Mouse (Mus musculus): ENCODE data around the gene Itgb3bp.

DNA sequence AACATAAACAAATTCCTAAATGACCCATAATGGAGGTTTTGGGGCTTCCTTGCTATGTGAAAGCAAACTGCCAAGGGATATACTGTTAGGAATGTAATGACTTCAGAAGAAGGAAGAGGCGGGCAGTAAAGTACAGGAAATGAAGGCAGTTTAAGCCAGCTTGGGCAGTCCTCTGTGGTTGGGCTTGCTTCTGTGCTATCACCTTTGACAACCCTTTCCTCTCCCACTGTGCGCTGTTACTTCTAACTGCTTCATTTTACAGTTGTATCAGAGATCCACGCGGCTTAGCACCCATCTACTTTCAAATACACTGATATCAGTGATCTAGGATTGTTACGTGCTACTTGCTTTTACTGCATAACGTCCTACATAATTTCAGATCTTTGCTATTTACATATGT is 137.2 kb downstream of the Itgb3bp start:
- no peak for TF ChIP-seq POLR2A (IDR thresholded peaks at IDR 0.05; ENCODE audit: control insufficient read depth, low read depth, low read length)
- TF ChIP-seq CTCF (IDR thresholded peaks at IDR 0.05; ENCODE audit: control insufficient read depth, insufficient read depth, insufficient replicate concordance, low read depth, low read length), result no peak
